Mouse (Mus musculus): ENCODE measurements around the gene Calhm1.

GRCm38 (mm10) chr19:47168793-47169412 is 24.8 kb upstream of the Calhm1 start:
- TF ChIP-seq CTCF (IDR thresholded peaks at IDR 0.05; ENCODE audit: low read depth, low read length) (peak; percentile 70), POLR2A (IDR thresholded peaks at IDR 0.05; ENCODE audit: insufficient read depth, low read length) (no peak), EP300 (IDR thresholded peaks at IDR 0.05; ENCODE audit: insufficient read depth, low read depth, low read length) (no peak)

All from ES-Bruce4 (cell line).